Mouse (Mus musculus) macrophage (primary cell): ENCODE results near the gene Smo. TPM values are rescaled to one million over a fixed set of nuclear protein-coding genes. Genes with fewer than 3 reads are reported as not detected.

ENCODE experiments used
- H3K27ac ChIP-seq: fragments of 350-480 bp; formaldehyde crosslinking; 2 replicates; pipeline ENCODE4 v1.9.0; 2021
- H3K36me3 ChIP-seq: fragments of 350-480 bp; formaldehyde crosslinking; 2 replicates; pipeline ENCODE4 v1.9.0; 2021; ENCODE audit errors: inconsistent target
- H3K4me3 ChIP-seq: fragments of 350-480 bp; formaldehyde crosslinking; 2 replicates; pipeline ENCODE4 v1.9.0; 2021; ENCODE audit errors: inconsistent target
- H3K79me2 ChIP-seq: fragments of 350-480 bp; formaldehyde crosslinking; 2 replicates; pipeline ENCODE4 v1.9.0; 2021; ENCODE audit errors: inconsistent target
- WGBS: methylation state at CpG from one replicate; pipeline ENCODE4 v1.1.7; 2026; ENCODE audit warnings: inconsistent platforms; ENCODE audit not compliant: missing documents; 5-methylcytosine and 5-hydroxymethylcytosine counted together
- polyA plus RNA-seq: library from polyadenylated mRNA; stranded (reverse); fragments of 250-400 nt; gene quantifications from 3 replicates; pipeline ENCODE4 v1.2.4, GENCODE M21; 2018; ENCODE audit warnings: inconsistent platforms

Gene Smo
- polyA plus RNA-seq, 1 experiment from 2014 or later = 2.7 TPM

- Histone ChIP-seq H3K79me2 (no peaks in the 10 kb centered on the region), H3K4me3 (no peak overlapping the region), H3K36me3 (no peaks in the 10 kb centered on the region), H3K27ac (no peak overlapping the region)
- WGBS = 67% methylated on average over 3 of the region's 3 CpGs
Observed at GRCm38 (mm10) chr6:29712011-29712584, 23.2 kb upstream of the Smo start.

DNA sequence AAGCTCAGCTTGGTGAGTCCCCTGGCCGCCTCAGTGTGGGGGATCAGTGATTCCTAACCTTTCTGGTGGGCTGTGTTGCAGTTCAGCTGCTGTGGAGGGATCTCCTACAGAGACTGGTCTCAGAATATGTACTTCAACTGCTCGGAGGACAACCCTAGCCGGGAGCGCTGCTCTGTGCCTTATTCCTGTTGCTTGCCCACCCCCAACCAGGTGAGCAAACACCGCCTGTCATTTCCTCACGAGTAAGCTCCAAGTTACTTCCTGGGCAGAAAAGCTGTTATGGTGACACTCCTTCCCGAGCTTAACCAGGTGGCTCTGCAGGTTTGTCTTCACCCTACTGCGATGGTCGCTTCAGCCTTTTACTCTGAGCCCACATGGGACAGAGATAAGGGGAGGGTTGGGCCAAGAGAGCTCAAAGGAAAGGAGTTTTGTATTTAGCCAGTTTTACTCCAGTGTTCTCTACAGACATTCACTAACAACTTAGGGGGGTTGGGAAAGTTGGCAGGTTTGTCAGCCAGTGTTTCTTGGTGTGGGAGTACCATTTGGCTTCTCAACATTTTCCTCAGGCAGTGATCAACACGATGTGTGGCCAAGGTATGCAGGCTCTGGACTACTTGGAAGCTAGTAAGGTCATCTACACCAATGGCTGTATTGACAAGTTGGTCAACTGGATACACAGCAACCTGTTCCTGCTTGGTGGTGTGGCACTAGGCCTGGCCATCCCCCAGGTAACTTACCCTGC, 18.5 kb upstream of the Smo start:
- Histone ChIP-seq H3K27ac (no peak overlapping the region), H3K79me2 (no peaks in the 10 kb centered on the region), H3K4me3 (no peak overlapping the region), H3K36me3 (no peaks in the 10 kb centered on the region)
- 81% methylated on average over 10 of the region's 10 CpGs for WGBS

DNA sequence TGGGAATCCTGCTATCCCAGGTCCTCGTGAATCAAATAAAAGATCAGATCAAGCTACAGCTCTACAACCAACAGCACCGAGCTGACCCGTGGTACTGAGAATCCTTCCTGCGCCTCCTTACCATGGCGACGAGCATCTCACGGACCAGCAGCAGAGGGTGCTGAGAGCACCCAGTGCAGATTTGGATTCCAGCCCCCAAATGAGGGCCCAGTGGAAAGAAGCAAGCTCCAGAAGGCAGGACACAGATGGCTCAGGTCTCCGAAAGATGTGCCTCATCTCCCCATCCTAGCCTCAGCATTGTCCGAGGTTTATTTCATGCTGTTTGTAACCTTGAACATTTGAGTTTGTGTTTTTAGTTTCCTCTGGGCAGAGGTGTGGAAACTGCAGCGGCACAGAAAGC, 17.8 kb upstream of the Smo start:
- Histone ChIP-seq H3K4me3 (no peak overlapping the region), H3K27ac (no peak overlapping the region), H3K36me3 (no peaks in the 10 kb centered on the region), H3K79me2 (no peaks in the 10 kb centered on the region)
- 88% methylated on average over 10 of the region's 10 CpGs for WGBS

GRCm38 (mm10) chr6:29717952-29718521, 17.3 kb upstream of the Smo start:
- no peak overlapping the region for H3K4me3 ChIP-seq
- no peaks in the 10 kb centered on the region for H3K36me3 ChIP-seq
- 94% methylated on average over 14 of the region's 14 CpGs for WGBS
- no peak overlapping the region for H3K27ac ChIP-seq
- no peaks in the 10 kb centered on the region for H3K79me2 ChIP-seq

DNA sequence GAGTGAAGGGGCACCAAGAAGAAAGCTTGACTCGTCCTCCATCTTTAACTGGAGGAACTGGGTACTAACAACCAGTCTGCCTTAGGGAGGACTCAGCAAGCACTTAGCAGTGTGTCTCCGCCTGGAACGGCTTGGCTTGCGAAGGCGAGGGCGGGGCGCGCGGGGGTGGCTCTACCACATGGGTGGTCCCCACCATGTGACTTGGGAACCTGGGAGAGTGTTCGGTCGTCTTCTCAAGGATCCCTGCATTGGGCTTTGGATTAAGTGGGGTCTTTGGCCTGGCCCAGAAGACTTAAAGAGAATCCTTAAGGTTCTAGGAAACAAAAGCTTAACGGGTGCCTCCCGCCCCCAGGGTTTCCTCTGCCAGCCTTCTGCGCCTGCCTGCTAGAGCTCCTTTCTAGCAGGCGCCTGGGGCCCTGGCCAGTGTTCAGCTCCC, 16.4 kb upstream of the Smo start:
- H3K79me2 ChIP-seq = no peaks in the 10 kb centered on the region
- H3K4me3 ChIP-seq = no peak overlapping the region
- H3K36me3 ChIP-seq = no peaks in the 10 kb centered on the region
- 13% methylated on average over 15 of the region's 15 CpGs for WGBS
- no peak overlapping the region for H3K27ac ChIP-seq

- no peaks in the 10 kb centered on the region for H3K79me2 ChIP-seq
- 80% methylated on average over 2 of the region's 2 CpGs for WGBS
Observed at GRCm38 (mm10) chr6:29721890-29722289, 13.4 kb upstream of the Smo start.

DNA sequence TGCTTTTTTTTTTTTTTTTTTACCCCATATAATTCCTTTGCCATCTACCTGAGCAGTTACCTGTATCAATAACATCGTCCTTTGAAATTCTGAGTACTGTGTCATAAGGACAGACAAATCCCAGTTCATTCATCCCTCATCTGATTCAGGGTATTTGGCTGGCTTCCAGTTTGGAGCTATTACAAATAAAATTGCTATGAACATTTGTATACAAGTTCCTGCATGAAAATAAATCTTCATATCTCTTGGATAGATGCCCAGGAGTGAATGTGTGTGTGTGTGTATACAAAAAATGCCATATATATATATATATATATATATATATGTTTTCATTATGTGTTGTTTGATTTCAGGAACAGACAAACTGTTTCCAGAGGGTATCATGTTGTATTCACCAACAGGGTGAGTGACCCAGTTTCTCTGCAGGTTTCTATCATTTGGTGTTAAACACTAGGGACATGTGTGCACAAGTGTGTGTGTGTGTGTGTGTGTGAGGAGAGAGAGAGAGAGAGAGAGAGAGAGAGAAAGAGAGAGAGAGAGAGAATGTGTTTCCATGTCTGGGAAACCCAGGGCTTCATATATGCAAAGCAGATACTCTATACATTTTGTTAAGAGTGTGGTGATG, 8.6 kb upstream of the Smo start:
- H3K27ac ChIP-seq = no peak overlapping the region

More at GRCm38 (mm10) chr6:29721890-29722289, 13.4 kb upstream of the Smo start:
- Histone ChIP-seq H3K27ac (no peak overlapping the region), H3K4me3 (no peak overlapping the region), H3K36me3 (no peaks in the 10 kb centered on the region)

DNA sequence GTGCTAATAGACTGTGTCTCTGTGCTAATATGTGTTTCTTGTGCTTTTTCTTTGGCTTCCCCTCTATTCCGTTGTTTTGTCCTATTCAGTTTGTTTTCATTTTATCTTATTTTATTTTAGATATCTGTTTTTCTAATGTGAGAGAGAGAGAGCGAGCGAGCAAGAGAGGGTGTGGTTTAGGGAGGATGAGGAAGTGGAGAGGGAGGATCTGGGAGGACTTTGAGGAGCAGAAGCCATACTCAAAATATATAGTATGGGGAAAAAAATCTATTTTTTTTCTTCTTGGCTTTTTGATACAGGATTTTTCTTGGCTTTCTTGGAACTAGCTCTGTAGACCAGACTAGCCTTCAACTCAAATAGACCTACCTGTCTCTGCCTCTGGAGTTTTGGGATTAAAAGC, 7.3 kb upstream of the Smo start:
- H3K4me3 ChIP-seq = no peak overlapping the region
- H3K36me3 ChIP-seq = no peaks in the 10 kb centered on the region
- 94% methylated on average over 3 of the region's 3 CpGs for WGBS
- H3K27ac ChIP-seq = no peak overlapping the region
- H3K79me2 ChIP-seq = no peaks in the 10 kb centered on the region

More for the DNA sequence above, 8.6 kb upstream of the Smo start:
- H3K4me3 ChIP-seq = no peak overlapping the region
- no peaks in the 10 kb centered on the region for H3K36me3 ChIP-seq
- WGBS = 82% methylated on average over 1 of the region's 1 CpGs
- no peaks in the 10 kb centered on the region for H3K79me2 ChIP-seq

GRCm38 (mm10) chr6:29729491-29729890, 5.8 kb upstream of the Smo start:
- H3K79me2 ChIP-seq = no peaks in the 10 kb centered on the region
- 0% methylated on average over 1 of the region's 1 CpGs for WGBS
- H3K4me3 ChIP-seq = no peak overlapping the region
- H3K27ac ChIP-seq = no peak overlapping the region
- H3K36me3 ChIP-seq = no peaks in the 10 kb centered on the region

- WGBS = 2% methylated on average over 74 of the region's 75 CpGs
- Histone ChIP-seq H3K4me3 (peak overlapping the region; percentile 14; the same call in 1 of the 2 replicates), H3K79me2 (no peaks in the 10 kb centered on the region), H3K36me3 (no peaks in the 10 kb centered on the region), H3K27ac (no peak overlapping the region)
Observed at GRCm38 (mm10) chr6:29735689-29736451, 567 bp downstream of the Smo start.

DNA sequence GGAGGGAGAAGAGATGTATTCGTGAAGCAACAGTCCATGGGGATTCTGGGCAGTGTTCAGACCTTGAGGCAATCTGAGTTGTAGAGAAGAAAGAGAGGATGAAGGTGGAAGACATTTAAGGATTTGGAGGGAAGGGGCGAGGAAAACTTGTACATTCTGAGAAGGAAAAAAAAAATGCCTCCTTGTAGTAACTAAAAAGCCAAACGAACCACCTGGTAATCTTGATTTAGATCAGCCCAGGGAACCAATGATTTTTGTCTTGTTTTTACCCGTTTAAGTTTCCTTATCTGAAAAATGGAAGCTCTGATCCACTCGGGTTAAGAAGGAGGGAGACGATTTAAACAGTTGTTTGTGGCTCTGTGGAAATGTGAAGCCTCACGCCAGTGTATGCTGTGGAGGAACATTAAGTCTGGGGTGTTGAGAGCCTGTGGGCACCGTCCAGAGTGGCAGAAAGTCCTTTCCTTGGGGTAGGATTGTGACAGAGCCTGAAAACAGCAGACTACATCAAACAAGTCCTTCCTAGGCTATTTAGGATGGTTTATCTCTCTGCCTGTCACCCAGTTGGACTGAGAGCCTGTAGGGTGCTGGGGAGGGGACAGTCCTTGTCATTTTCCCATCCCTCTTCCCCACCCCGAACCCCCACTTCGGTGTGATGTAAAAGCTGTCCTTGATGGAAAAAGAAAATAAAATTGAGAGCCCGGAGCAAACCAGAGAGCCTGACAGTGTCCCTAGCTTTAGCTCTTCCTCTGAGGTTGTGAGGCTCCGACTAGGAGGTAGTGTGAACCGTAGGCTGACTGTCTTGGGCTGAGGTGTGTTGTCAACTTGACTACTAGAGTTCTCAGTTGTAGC, 1.5 kb downstream of the Smo start:
- H3K79me2 ChIP-seq = no peaks in the 10 kb centered on the region
- no peaks in the 10 kb centered on the region for H3K36me3 ChIP-seq
- H3K4me3 ChIP-seq = peak overlapping the region; percentile 14; the same call in 1 of the 2 replicates
- H3K27ac ChIP-seq = no peak overlapping the region
- whole genome bisulfite sequencing = 33% methylated on average over 13 of the region's 13 CpGs

- 79% methylated on average over 3 of the region's 3 CpGs for WGBS
- Histone ChIP-seq H3K4me3 (no peak overlapping the region), H3K36me3 (no peaks in the 10 kb centered on the region)
Observed at GRCm38 (mm10) chr6:29751466-29752152, 16.3 kb downstream of the Smo start.

DNA sequence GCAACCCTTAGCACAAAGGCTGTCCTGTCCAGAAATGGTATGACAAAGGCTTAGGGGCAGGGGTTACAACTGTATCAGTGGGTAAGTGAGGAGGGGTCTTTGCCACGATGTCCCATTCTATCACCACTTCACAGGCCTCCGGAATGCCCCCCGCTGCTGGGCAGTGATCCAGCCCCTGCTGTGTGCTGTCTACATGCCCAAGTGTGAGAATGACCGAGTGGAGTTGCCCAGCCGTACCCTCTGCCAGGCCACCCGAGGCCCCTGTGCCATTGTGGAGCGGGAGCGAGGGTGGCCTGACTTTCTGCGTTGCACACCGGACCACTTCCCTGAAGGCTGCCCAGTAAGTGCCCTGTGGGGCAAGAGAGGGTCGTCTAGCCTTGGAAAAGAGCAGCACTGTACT, 18.0 kb downstream of the Smo start:
- H3K36me3 ChIP-seq = no peaks in the 10 kb centered on the region
- no peak overlapping the region for H3K27ac ChIP-seq
- H3K79me2 ChIP-seq = no peaks in the 10 kb centered on the region
- H3K4me3 ChIP-seq = no peak overlapping the region
- over 99% methylated on average over 11 of the region's 11 CpGs for WGBS

More at GRCm38 (mm10) chr6:29751466-29752152, 16.3 kb downstream of the Smo start:
- Histone ChIP-seq H3K27ac (no peak overlapping the region), H3K79me2 (no peaks in the 10 kb centered on the region)
